Mouse (Mus musculus) megakaryocyte-erythroid progenitor cell, adult 5-6 weeks (primary cell): ENCODE measurements around the gene Fndc5. TPM values are rescaled to one million over a fixed set of nuclear protein-coding genes. Genes with fewer than 3 reads are reported as not detected.

ENCODE experiments used
- ATAC-seq: replicated peaks from 2 replicates; pipeline ENCODE4 v1.8.0; 2016; ENCODE audit warnings: mild to moderate bottlenecking, inconsistent platforms; ENCODE audit not compliant: severe bottlenecking, poor library complexity, low FRiP score, low TSS enrichment
- total RNA-seq, 2 experiments: library from RNA; stranded (forward) in 1 of 2; stranded (reverse) in 1 of 2; fragments of 200-1000, 215-1000 nt in 1 of 2; fragments of >200 nt in 1 of 2; fragmentation: Nextera tagmentation in 1 of 2; gene quantifications; 2 replicates each; pipeline ENCODE4 v1.2.3; 2014 to 2017

Gene Fndc5
- total RNA-seq, 2 experiments from 2014 or later, result 0.75 TPM; not detected in 1

DNA sequence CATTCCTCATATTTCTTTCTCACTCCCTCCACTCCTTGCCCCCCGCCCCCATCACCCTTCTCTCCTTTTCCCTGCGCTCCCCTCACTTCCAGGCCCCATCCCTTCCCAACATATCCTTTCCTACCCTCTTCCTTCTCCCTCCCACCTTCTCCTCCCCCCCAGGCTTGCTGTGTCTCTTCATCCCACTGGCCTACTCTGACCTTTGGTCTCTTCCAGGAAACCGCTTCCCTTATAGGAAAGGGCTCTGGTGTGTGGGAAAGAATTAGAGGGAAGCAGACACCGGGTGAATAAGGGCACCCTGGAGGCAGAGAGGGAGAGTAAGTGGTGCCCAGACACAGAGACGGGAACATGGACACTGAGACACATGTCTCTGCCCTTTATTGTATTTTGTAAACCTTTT is 54.9 kb downstream of the Fndc5 start:
- no peak for ATAC-seq

Other genes with a start within 250 kb of the Fndc5 start
- not detected in 2 replicates for gene Azin2, start 174.6 kb upstream of the Fndc5 start, total RNA-seq (2014; fragmentation: Nextera tagmentation)
- gene Azin2, start 174.6 kb upstream of the Fndc5 start, total RNA-seq (2017), result not detected in 2 replicates
- gene Ak2, start 145.0 kb upstream of the Fndc5 start, total RNA-seq (2014; fragmentation: Nextera tagmentation), result 192 and 206 TPM in 2 replicates
- 179 and 181 TPM in 2 replicates for gene Ak2, start 145.0 kb upstream of the Fndc5 start, total RNA-seq (2017)
- gene Rnf19b, start 78.7 kb upstream of the Fndc5 start, total RNA-seq (2014; fragmentation: Nextera tagmentation), result 12.1 and 15.0 TPM in 2 replicates
- gene Rnf19b, start 78.7 kb upstream of the Fndc5 start, total RNA-seq (2017), result 26.7 and 28.3 TPM in 2 replicates
- gene Tmem54, start 31.5 kb upstream of the Fndc5 start, total RNA-seq (2014; fragmentation: Nextera tagmentation), result not detected in 2 replicates
- gene Tmem54, start 31.5 kb upstream of the Fndc5 start, total RNA-seq (2017), result not detected in 2 replicates
- not detected in 2 replicates for gene Hpca, start 15.0 kb upstream of the Fndc5 start, total RNA-seq (2014; fragmentation: Nextera tagmentation)
- not detected in 2 replicates for gene Hpca, start 15.0 kb upstream of the Fndc5 start, total RNA-seq (2017)
- 33.7 and 36.6 TPM in 2 replicates for gene S100pbp, start 52.7 kb downstream of the Fndc5 start, total RNA-seq (2014; fragmentation: Nextera tagmentation)
- gene S100pbp, start 52.7 kb downstream of the Fndc5 start, total RNA-seq (2017), result 9.9 and 26.8 TPM in 2 replicates
- 54.8 and 56.6 TPM in 2 replicates for gene Yars, start 52.8 kb downstream of the Fndc5 start, total RNA-seq (2014; fragmentation: Nextera tagmentation)
- 45.5 and 46.2 TPM in 2 replicates for gene Yars, start 52.8 kb downstream of the Fndc5 start, total RNA-seq (2017)
- gene C77080, start 124.4 kb downstream of the Fndc5 start, total RNA-seq (2014; fragmentation: Nextera tagmentation), result 0.20 and 0.45 TPM in 2 replicates
- gene C77080, start 124.4 kb downstream of the Fndc5 start, total RNA-seq (2017), result 0.11 TPM in 1 of 2 replicates, not detected in the other
- not detected in 2 replicates for gene Sync, start 150.6 kb downstream of the Fndc5 start, total RNA-seq (2014; fragmentation: Nextera tagmentation)
- gene Sync, start 150.6 kb downstream of the Fndc5 start, total RNA-seq (2017), result not detected in 2 replicates
- 128 and 189 TPM in 2 replicates for gene Rbbp4, start 198.4 kb downstream of the Fndc5 start, total RNA-seq (2014; fragmentation: Nextera tagmentation)
- 92.8 and 105 TPM in 2 replicates for gene Rbbp4, start 198.4 kb downstream of the Fndc5 start, total RNA-seq (2017)
- gene Zbtb8os, start 198.7 kb downstream of the Fndc5 start, total RNA-seq (2014; fragmentation: Nextera tagmentation), result 26.6 and 41.9 TPM in 2 replicates
- 52.6 and 60.8 TPM in 2 replicates for gene Zbtb8os, start 198.7 kb downstream of the Fndc5 start, total RNA-seq (2017)
- 4.4 and 6.9 TPM in 2 replicates for gene Zbtb8a, start 241.1 kb downstream of the Fndc5 start, total RNA-seq (2014; fragmentation: Nextera tagmentation)
- 13.3 and 22.2 TPM in 2 replicates for gene Zbtb8a, start 241.1 kb downstream of the Fndc5 start, total RNA-seq (2017)